Mouse (Mus musculus): ENCODE data around the gene Cgnl1.

Cgnl1 gene

GRCm38 (mm10) chr9:71709199-71709598, 62.2 kb downstream of the Cgnl1 start:
- no peak for DNase-seq

DNA sequence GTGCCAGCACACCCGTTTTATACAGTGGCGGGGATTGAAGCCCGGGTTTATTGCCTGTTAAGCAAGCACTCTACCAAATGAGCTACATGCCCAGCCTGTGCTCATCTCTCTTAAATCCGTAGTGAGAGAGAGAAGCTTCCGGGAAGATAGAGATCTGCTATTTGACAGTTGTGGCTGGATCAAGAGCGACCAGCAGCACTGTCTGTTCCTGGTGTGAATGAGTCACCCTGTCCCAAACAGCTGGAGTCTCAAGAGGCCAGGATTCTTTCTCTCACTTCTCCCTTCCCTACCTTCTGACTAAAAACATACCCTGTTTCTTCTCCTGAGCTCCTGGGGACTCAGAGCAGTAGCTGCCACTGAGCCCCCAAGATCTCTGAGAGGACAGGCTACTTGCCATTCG, 63.4 kb downstream of the Cgnl1 start:
- no peak for DNase-seq

DNA sequence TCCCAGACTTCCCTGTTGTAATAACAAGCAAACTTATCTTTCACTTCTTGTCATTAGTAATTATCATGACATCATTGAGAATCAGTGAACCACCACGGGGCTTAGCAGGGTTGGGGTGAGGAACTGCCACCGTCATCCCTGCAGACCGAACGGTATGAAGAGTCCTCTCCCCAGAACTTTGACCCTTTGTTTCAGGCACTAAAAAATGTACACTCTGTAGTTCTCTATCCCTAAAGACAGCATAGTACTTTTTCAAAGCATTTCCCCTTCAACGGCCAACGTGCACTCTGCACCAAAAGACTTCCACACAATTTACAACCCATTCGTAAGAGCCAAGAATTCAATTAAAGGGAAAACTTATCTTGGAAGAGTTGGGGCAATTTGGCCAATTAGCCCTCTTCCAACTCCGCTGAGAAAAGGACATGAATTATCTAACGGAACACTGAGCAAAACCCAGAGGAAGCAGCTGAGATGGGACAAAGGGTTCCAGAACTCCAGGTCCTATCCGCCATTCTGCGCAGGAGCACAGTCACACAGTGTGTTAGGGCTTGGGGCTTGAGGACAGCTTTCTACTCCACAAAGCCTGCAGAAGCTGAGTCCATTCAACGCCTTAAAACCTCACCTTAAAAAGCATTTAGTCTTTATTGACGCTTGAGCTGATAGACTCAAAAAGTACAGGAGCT, 66.9 kb downstream of the Cgnl1 start:
- DNase-seq = no peak

- no peak for DNase-seq
These were observed 72.3 kb downstream of the Cgnl1 start for GRCm38 (mm10) chr9:71699087-71699486.

DNA sequence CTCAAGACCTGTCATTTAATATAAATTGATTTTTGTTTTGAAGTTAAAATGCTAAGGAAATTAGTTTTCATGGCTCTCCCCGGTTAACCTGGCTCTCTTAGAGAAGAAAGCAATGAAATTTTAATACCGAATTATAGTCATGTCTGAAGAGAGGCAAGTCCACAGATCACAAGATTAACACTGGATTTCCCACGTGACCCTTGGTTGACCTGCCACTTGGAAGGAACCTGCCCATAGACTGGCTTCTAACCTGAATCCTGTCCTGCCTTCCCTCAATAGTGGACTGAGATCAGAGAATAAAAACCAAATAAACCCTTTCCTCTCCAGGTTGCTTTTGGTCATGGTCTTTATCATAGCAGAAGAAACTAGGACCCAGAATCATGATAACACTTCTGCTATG, 73.3 kb downstream of the Cgnl1 start:
- DNase-seq = no peak

- DNase-seq = no peak
These were observed 74.2 kb downstream of the Cgnl1 start for GRCm38 (mm10) chr9:71697189-71697588.

GRCm38 (mm10) chr9:71696762-71697161, 74.6 kb downstream of the Cgnl1 start:
- no peak for DNase-seq

GRCm38 (mm10) chr9:71695133-71695532, 76.3 kb downstream of the Cgnl1 start:
- DNase-seq = no peak

GRCm38 (mm10) chr9:71694223-71694622, 77.2 kb downstream of the Cgnl1 start:
- no peak for DNase-seq

DNA sequence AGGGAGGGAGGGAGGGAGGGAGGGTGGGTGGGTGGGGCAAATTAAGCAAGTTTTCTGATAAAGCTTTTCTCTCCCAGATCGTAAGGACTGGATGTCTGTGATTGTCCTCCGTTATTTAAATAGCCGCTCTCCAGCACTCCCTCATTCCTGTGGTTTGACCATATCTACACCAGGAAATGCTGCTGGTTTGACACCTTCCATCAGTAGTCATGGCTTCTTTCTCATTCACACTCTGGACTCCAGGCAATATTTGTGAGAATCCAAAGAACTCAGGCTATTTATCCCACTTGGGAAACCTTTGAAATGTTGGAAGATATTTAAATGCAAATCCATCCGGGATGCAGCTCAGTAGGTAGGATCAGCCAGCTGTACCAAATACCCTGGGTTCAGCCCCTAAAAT, 77.6 kb downstream of the Cgnl1 start:
- DNase-seq = no peak

DNA sequence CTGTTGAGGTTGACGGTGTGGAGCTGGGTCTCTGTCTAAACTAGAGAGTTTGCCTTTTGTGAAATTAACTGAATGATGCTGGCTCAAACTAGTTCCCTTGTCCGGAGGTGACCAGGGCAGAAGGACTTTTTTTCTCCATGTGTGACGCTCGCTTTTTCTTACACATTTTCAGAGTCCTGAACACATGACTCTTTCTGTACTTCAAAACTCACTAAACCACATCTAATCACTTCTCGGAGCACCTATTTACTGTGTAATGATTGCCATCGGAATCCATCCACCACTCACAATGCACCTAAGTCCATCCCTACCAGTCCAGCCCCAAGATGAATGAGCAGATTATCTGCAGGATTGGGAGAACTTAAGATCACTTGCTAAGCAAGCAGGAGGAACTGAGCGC, 79.2 kb downstream of the Cgnl1 start:
- DNase-seq = no peak

DNA sequence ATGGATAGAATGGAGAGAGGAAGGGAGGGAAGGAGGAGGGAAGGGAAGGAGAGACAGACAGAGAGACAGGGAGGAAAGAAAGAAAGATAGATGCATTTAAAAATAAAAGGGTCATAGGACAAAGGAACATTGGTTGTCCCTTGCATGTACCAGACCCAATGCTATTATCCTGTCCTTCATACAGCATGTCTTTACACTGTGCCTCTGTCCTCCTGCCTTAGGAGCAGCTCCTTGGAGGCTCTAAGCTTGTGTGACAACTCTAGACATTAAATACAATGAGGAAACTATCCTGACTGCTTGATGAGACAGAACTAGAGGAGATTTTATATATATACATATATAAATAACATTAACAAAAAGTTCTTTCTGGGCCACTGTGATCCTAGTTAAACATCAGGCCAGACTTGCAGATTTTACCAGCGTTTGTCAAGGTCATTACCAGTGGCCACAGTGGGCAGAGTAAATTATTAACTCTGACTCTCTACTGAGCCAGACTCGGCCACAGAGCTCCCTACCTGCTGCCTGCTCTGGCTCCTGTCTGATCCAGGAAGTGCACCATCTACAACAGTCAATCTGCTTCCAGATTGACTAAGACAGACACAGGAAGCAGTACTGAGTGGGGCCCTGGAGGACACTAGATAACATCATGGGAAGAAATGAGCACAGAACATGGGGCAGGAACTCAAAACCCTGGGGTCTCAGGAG, 81.9 kb downstream of the Cgnl1 start:
- peak; percentile 85 for DNase-seq

DNA sequence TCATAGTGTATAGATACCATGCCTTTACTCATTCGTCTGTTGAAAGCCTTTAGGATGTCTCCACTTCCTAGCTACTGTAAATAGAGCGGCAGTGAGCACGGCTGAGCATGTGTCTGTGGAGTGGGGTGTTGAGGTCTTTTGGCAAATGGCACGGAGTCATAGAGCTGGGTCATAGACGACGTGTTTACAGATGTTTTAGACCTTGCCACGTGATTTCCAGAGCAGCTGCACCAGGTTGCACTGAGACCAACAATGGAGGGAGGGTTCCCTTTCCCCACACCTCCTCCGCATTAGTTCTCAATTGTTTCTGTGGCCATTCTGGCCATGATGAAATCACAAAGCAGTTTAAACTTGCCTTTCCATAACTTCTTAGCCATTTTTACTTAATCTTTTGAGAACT, 84.9 kb downstream of the Cgnl1 start:
- no peak for DNase-seq

DNA sequence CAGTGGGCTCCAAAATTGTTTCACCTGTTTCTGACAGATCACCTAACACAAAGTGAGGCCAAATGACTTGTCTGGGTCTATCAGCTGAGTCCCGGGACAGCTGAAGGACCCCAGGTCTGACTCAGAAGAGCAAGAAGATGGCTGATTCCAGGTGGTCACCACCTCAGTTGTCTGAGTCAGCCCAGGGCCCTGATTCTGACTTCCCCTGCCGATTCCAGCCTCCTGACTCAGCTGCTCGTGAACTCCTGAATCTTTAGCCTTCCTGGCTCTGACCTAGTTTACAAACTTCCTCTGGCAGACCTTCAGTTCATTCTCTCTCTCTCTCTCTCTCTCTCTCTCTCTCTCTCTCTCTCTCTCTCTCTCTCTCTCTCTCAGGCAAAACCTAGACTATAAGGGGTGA, 86.6 kb downstream of the Cgnl1 start:
- no peak for DNase-seq

GRCm38 (mm10) chr9:71680381-71680780, 91.0 kb downstream of the Cgnl1 start:
- DNase-seq = no peak

DNA sequence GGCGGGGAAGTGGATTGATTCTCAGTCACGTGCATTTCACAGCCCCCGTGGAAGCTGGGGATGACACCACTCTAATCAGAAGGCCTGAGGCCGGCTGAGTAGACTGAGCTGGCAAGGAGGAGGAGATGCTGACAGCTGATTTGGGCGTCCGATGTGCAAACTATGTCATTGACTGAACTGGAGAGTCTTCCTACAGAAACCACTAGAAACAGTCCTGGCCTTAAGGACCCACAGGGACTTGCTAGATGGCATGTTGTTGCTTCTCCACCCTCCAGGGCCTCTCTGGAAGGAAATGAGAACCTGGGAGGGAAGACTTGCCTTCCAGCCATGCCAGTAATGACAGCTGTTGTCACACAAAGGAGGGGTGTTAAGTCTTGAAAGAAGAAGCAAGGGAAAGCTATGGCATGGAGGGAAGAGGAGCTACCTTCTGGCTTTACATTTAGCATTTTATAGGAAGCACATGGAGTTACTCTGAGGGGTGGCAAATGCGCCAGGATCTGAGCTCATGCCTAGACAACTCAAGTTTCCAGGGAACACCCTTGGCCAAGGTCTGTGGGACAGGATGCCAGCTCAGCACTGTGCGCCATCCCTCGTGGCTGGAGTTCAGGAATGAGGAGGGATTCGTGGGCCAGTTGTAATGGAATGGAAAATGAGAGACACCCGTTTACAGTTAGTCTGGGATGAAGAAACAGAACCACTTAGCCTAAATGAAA, 92.1 kb downstream of the Cgnl1 start:
- DNase-seq = no peak

GRCm38 (mm10) chr9:71676988-71677688, 94.3 kb downstream of the Cgnl1 start:
- DNase-seq = no peak

DNA sequence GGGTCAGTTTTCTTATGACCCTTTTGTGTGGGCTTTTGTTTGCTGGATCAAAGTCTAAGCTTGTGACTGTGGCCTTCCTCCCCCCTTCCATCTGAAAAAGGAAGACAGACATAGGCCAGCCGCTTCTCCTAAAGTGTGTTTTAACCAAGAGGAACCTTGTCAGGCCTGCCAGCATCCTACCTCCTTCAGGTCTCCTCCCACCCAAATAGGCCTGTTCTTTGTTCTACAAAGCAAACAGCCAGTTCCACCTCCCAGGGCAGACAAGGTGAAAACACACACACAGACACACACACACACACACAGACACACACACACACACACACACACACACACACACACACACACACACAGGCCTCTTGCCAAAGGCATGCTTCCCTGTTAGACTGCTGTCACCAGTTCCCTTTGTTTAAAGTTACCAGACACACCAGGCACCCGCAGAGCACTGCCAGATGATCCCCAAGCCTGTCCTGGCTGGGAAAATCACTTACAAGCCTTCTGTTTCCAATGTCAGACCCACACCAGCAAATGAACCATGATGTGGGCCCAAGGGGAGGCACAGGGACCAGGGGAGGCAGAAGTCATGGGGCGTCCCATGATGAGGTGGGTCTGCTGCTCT, 95.5 kb downstream of the Cgnl1 start:
- DNase-seq = no peak

GRCm38 (mm10) chr9:71675216-71675615, 96.2 kb downstream of the Cgnl1 start:
- peak; percentile 82 for DNase-seq

DNA sequence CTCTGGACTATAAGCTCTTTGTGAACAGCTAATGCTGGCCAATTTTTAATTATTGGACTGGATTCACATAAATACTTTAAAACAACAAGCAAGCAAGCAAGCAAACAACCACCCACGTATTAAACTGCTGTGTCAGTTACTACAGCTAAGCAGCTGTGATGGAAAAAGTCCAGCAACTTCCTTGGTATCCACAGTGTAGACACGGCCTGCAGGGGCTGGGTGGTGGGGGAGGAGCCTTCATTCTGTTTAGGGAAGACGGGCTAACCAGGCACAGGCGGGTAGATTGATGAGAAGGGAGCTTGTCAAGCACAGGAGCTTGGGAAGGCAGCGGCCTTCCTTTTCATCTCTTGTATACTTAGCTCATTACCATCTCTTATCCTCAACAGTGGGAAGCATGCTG, 96.9 kb downstream of the Cgnl1 start:
- DNase-seq = peak; percentile 57

DNA sequence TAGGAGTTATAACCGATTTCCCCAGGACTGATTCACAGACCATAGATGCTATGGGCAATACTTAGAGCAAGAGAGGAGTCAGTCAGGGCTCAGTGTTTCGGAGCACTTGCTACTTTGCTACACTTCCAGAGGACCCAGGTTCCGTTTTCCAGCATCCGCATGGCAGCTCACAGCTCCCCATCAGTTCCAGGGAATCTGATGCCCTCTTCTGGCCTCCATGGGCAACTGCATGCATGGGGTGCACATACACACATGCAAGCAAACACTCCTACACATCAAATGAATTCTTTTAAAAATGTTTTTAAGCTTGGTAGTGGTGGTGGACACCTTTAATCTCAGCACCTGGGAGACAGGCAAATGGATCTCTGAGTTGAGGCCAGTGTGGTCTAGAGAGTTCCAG, 98.9 kb downstream of the Cgnl1 start:
- DNase-seq = no peak

DNA sequence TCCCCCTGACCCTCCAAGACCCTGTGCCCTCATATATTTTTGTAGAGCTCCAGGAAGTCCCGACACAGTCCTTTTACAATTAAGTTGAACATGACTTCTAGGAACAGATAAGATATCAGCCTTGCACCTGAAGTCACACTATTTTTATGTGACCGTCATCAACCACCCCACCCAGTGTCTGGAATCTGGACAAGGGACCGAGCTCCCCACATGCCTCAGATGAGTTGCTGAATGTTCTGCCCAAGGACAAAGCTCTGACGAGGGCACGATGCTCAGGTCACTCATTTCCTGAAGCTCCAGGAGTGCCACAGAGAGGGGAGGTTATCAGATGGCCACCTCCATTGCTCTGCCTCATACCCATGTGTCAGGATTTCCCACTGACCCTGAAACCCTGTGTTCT, 100.7 kb downstream of the Cgnl1 start:
- no peak for DNase-seq

DNA sequence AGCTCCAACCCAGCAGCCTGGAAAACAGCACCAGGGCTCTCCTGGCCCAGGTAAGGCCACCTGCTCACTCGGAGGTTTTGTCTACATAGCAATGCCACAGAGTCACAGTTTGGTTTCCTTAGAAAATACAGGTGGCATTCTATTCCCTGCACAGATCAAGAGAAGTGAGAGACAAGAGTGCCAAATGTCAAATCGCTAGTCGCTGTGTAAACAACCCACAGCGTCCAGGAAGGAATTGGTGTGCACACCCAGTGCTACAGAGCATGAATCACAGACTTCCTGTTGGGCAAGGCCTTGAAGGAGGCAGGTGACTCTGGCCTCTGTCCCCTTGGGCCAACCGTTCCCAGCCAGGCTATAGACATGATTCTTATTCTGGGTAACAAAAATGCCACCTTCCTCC, 103.8 kb downstream of the Cgnl1 start:
- peak; percentile 74 for DNase-seq

Measured in kidney, adult 11 months (tissue).